Mouse (Mus musculus) thymus, adult 2 months (tissue): Measurements from ENCODE around the gene Ankrd44. TPM values are rescaled to one million over a fixed set of nuclear protein-coding genes. Genes with fewer than 3 reads are reported as not detected.
"Not testable (repeated sequence)": the region's sequence is repeated elsewhere in the genome, so short reads cannot be mapped to it uniquely, and the experiment has no call there.

Experiments used
- DNase-seq: peaks from one replicate; pipeline ENCODE4 v3.0.0; 2021
- H3K27ac ChIP-seq: fragments of 200-500 bp; 2 replicates; pipeline ENCODE4 v1.5.1; 2012; ENCODE audit warnings: low read length, control low read depth; ENCODE audit not compliant: control insufficient read depth, insufficient read depth
- H3K27me3 ChIP-seq: fragments of 200-500 bp; 2 replicates; pipeline ENCODE4 v1.6.1; 2012; ENCODE audit warnings: mild to moderate bottlenecking, low read length, moderate library complexity, mixed read lengths; ENCODE audit not compliant: control insufficient read depth, insufficient read depth
- H3K36me3 ChIP-seq: fragments of 200-500 bp; 2 replicates; pipeline ENCODE4 v1.6.1; 2012; ENCODE audit warnings: mild to moderate bottlenecking, low read length, moderate library complexity; ENCODE audit not compliant: control insufficient read depth, insufficient read depth
- H3K4me1 ChIP-seq: fragments of 200-500 bp; replicated peaks from 2 replicates; pipeline ENCODE4 v1.6.1; 2012; ENCODE audit warnings: low read length; ENCODE audit not compliant: control insufficient read depth, insufficient read depth
- H3K4me3 ChIP-seq: fragments of 200-500 bp; 2 replicates; pipeline ENCODE4 v1.5.1; 2012; ENCODE audit warnings: mild to moderate bottlenecking, low read length, control low read depth, moderate library complexity; ENCODE audit not compliant: control insufficient read depth, insufficient read depth
- CTCF ChIP-seq: fragments of 200-500 bp; IDR thresholded peaks from 2 replicates; pipeline ENCODE4 v1.5.1; 2012; ENCODE audit warnings: mild to moderate bottlenecking, control low read depth, low read length, moderate library complexity, borderline replicate concordance; ENCODE audit not compliant: control insufficient read depth, poor library complexity, insufficient read depth; ENCODE audit errors: extremely low read depth
- POLR2A ChIP-seq: fragments of 200-500 bp; IDR thresholded peaks from 2 replicates; pipeline ENCODE4 v1.6.1; 2012; ENCODE audit warnings: mild to moderate bottlenecking, low read length, control low read depth, moderate library complexity; ENCODE audit not compliant: control insufficient read depth, poor library complexity, insufficient read depth; ENCODE audit errors: extremely low read depth
- WGBS: fragments of 180-500 bp; shearing (Covaris S2); methylation state at CpG from one replicate; pipeline ENCODE4 v1.1.7; 2018; 5-methylcytosine and 5-hydroxymethylcytosine counted together
- polyA plus RNA-seq: library from polyadenylated mRNA; depleted of rRNA; stranded (reverse); fragments of >200 nt; gene quantifications from 2 replicates; pipeline ENCODE4 v1.2.3, GENCODE M21; 2012

Gene Ankrd44
- polyA plus RNA-seq, 1 experiment: 92.9 TPM

DNA sequence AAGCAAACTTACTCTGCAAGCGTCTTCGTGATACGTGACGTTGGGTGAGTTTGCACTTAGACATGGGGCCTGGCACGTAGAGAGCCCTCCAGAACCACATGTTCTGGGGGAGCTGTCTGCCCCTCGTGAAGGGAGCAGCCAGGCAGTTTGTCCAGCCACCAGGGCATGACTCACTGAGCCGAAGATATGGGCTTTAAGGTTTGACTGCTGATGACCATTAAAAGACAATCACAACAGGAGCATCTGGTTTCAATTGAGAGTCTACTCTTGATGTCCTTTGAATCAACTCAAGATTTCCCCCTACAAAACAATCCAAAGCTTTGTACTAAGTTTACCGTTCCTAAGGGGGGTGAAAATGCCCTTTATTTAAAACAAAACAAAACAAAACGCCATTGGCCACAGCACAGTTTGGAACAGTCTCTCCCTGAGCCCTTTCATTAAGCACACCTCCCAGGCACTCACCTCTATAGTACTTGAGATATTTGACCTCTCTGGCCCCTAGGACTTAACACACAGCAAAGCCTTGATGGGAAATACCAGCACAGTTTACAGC lies 34.5 kb upstream of the Ankrd44 start:
- 92% methylated on average over 9 of the region's 9 CpGs for WGBS
- Histone ChIP-seq H3K27me3 (no peaks in the 10 kb centered on the region), H3K4me1 (no peaks in the 10 kb centered on the region)

DNA sequence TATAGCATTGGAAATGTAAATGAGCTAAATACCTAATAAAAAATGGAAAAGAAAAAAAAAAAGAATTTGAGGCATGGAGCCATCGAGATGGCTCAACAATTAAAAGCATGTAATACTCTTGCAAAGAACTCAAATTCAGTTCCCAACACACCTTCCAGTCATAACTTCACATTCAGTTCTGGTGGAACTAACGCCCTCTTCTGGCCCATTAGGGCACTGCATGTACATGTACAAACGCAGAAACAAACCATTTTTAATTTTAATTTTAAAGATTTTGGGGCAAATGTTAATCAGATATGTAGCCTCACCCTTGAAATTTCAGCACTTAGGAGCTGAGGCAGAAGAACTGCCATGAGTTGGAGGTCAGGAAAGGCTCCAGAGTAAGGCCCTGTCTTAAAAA lies 32.3 kb upstream of the Ankrd44 start:
- H3K36me3 ChIP-seq: no peaks in the 10 kb centered on the region
- H3K4me1 ChIP-seq: no peaks in the 10 kb centered on the region
- H3K4me3 ChIP-seq: no peak overlapping the region
- no peak overlapping the region for H3K27ac ChIP-seq
- TF ChIP-seq CTCF: no peak
- TF ChIP-seq POLR2A: no peak
- H3K27me3 ChIP-seq: no peaks in the 10 kb centered on the region
- 69% methylated on average over 3 of the region's 3 CpGs for WGBS
- peak; percentile 13 for DNase-seq

More for the DNA sequence above, 34.5 kb upstream of the Ankrd44 start:
- Histone ChIP-seq H3K4me3 (no peak overlapping the region), H3K27ac (no peak overlapping the region), H3K36me3 (no peaks in the 10 kb centered on the region)
- no peak for DNase-seq
- TF ChIP-seq CTCF (no peak), POLR2A (no peak)

DNA sequence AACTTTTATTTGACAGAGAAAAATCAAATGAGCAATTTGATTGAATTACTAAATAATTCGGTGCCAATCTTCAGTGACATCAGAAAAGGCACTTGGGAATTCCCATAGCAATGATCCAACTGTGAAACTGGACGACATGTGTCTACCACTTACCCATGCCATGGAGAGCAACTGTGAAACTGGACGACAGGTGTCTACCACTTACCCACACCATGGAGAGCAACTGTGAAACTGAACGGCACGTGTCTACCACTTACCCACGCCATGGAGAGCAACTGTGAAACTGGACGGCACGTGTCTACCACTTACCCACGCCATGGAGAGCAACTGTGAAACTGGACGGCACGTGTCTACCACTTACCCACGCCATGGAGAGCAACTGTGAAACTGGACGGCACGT lies 30.8 kb upstream of the Ankrd44 start:
- not testable (repeated sequence) for H3K27ac ChIP-seq, H3K4me1 ChIP-seq
- WGBS: 97% methylated on average over 14 of the region's 14 CpGs

DNA sequence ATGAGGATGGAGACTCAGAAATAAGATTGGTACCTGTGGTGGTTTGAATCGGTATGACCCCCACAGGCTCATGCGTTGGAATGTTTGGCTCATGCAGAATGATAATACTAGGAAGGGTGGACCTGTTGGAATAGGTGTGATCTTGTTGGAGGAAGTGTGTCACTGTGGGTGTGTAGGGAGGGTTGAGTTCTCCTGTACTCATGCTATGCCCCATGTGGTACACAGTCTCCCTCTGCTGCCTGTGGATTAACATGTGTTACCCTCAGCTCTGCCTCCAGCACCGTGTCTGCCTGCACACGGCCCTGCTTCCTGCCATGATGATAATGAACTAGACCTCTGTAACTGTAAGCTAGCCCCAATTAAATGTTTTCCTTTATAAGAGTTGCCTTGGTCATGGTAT lies 28.7 kb upstream of the Ankrd44 start:
- 59% methylated on average over 4 of the region's 4 CpGs for WGBS
- TF ChIP-seq POLR2A (no peak), CTCF (no peak)
- Histone ChIP-seq H3K27ac (no peak overlapping the region), H3K36me3 (no peaks in the 10 kb centered on the region), H3K4me3 (no peak overlapping the region), H3K27me3 (no peaks in the 10 kb centered on the region), H3K4me1 (no peaks in the 10 kb centered on the region)
- peak; percentile 5 for DNase-seq

More for the DNA sequence above, 30.8 kb upstream of the Ankrd44 start:
- not testable (repeated sequence) for H3K27me3 ChIP-seq, DNase-seq, H3K4me3 ChIP-seq, H3K36me3 ChIP-seq

DNA sequence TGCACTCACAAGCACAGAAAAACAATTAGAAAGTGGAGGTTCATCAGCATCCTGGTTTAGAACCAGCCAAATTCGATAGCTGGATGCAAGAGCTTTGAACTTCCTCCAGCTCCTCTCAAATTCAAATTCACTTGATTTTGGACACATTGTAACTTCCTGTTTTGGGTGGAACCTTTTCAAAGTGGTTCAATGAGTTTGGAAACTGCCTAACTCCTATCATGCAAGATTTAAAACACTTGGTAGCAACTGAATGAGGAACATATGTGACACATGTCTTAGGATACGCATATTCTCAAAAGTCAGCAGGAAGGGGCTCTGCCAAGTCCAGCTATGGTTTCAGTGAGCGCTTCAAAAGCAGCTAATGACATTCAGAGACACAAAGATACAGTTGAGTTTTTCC lies 18.5 kb upstream of the Ankrd44 start:
- no peak overlapping the region for H3K27ac ChIP-seq
- no peaks in the 10 kb centered on the region for H3K4me1 ChIP-seq
- WGBS: 65% methylated on average over 3 of the region's 3 CpGs
- TF ChIP-seq POLR2A (no peak), CTCF (no peak)
- DNase-seq: no peak
- H3K27me3 ChIP-seq: no peaks in the 10 kb centered on the region
- H3K4me3 ChIP-seq: no peak overlapping the region
- no peaks in the 10 kb centered on the region for H3K36me3 ChIP-seq

DNA sequence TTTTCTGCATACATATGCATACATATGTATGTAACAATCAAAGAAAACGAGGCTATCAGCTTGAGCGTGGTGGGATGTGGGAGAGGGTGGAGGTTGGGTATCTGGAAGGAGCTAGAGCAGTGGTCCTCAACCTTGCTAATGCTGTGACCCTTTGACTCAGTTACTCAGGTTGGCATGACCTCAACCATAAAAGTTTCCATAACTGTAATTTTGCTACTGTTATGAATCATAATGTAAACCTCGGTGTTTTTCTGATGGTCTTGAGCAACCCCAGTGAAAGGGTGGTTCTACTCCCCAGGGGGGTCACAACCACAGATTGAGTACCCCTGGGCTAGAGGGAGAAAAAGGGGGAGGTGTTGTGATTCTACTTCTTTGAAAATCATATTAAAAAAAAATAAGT lies 9.3 kb upstream of the Ankrd44 start:
- TF ChIP-seq CTCF (no peak), POLR2A (no peak)
- no peak for DNase-seq
- Histone ChIP-seq H3K4me3 (no peak overlapping the region), H3K27me3 (no peaks in the 10 kb centered on the region), H3K36me3 (no peaks in the 10 kb centered on the region), H3K27ac (no peak overlapping the region), H3K4me1 (no peaks in the 10 kb centered on the region)
- 92% methylated on average over 3 of the region's 3 CpGs for WGBS

DNA sequence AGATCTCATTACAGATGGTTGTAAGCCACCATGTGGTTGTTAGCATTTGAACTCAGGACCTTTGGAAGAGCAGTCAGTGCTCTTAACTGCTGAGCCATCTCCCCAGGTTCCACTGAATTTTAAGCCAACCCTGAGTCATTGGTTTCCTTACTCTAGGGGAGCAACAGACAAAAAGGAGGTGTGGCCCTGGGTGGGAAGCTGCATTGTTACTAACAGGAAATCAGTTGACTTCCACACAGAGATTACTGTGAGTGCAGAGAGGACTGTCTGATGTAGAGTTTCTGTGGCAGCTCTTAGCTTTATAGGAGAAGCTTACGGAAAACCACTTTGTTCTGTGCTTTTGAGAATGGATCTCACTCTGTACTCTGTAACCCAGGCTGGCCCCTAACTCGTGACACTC lies 8.7 kb upstream of the Ankrd44 start:
- Histone ChIP-seq H3K36me3 (no peaks in the 10 kb centered on the region), H3K4me1 (no peaks in the 10 kb centered on the region), H3K27me3 (no peaks in the 10 kb centered on the region), H3K4me3 (no peak overlapping the region), H3K27ac (no peak overlapping the region)
- DNase-seq: no peak
- TF ChIP-seq CTCF (no peak), POLR2A (no peak)
- 80% methylated on average over 2 of the region's 2 CpGs for WGBS
